Mouse (Mus musculus): ENCODE data around the gene Olfr49. TPM values are rescaled to one million over a fixed set of nuclear protein-coding genes. Genes with fewer than 3 reads are reported as not detected.

Olfr49 gene
- polyA plus RNA-seq (2015; fragmentation: Nextera tagmentation; extraction: Ambion mirVana) = 0.14 TPM in 1 of 2 replicates, not detected in the other

GRCm38 (mm10) chr14:54284839-54285238, at the start of gene Olfr49:
Gene Olfr49 (minus strand): TSS chr14:54284939.
- Histone ChIP-seq H3K9me3 (ENCODE audit: control insufficient read depth) (no peaks in the 10 kb centered on the region), H3K27ac (ENCODE audit: low read depth, low read length) (no peak within 1 kb of the TSS), H3K4me2 (replicated peaks; ENCODE audit: low read depth) (no peak within 1 kb of the TSS), H3K4me3 (ENCODE audit: low read depth, low read length) (no peak within 1 kb of the TSS), H3K4me1 (replicated peaks; ENCODE audit: control insufficient read depth, insufficient read depth, low read length) (no peaks in the 10 kb centered on the region), H3K27me3 (replicated peaks; ENCODE audit: control insufficient read depth, insufficient read depth, low read length) (no peaks in the 10 kb centered on the region), H3K36me3 (ENCODE audit: control insufficient read depth, insufficient read depth) (no peaks in the 10 kb centered on the region), H3K9ac (ENCODE audit: low read depth, low read length) (no peak within 1 kb of the TSS)
- ATAC-seq = no peak
- TF ChIP-seq CTCF (IDR thresholded peaks at IDR 0.05; ENCODE audit: low read depth) = no peak
- 79% methylated on average over 1 of the region's 1 CpGs for WGBS

- 0 out of 2 replicates have a peak, but pooled peaks have one; percentile 56 for ATAC-seq
- H3K27me3 ChIP-seq (replicated peaks; ENCODE audit: control insufficient read depth, insufficient read depth, low read length) = no peaks in the 10 kb centered on the region
- H3K27ac ChIP-seq (ENCODE audit: low read depth, low read length) = no peak overlapping the region
- H3K4me1 ChIP-seq (replicated peaks; ENCODE audit: control insufficient read depth, insufficient read depth, low read length) = no peaks in the 10 kb centered on the region; the same call in 1 of the 2 replicates
- H3K36me3 ChIP-seq (ENCODE audit: control insufficient read depth, insufficient read depth) = no peaks in the 10 kb centered on the region
- TF ChIP-seq CTCF (IDR thresholded peaks at IDR 0.05; ENCODE audit: low read depth) = no peak
- no peaks in the 10 kb centered on the region for H3K9me3 ChIP-seq (ENCODE audit: control insufficient read depth)
- H3K9ac ChIP-seq (ENCODE audit: low read depth, low read length) = no peak overlapping the region
- H3K4me2 ChIP-seq (replicated peaks; ENCODE audit: low read depth) = no peak overlapping the region
- H3K4me3 ChIP-seq (ENCODE audit: low read depth, low read length) = no peak overlapping the region
- 54% methylated on average over 8 of the region's 8 CpGs for WGBS
Measured at GRCm38 (mm10) chr14:54333452-54334189, 48.9 kb upstream of the Olfr49 start.

DNA sequence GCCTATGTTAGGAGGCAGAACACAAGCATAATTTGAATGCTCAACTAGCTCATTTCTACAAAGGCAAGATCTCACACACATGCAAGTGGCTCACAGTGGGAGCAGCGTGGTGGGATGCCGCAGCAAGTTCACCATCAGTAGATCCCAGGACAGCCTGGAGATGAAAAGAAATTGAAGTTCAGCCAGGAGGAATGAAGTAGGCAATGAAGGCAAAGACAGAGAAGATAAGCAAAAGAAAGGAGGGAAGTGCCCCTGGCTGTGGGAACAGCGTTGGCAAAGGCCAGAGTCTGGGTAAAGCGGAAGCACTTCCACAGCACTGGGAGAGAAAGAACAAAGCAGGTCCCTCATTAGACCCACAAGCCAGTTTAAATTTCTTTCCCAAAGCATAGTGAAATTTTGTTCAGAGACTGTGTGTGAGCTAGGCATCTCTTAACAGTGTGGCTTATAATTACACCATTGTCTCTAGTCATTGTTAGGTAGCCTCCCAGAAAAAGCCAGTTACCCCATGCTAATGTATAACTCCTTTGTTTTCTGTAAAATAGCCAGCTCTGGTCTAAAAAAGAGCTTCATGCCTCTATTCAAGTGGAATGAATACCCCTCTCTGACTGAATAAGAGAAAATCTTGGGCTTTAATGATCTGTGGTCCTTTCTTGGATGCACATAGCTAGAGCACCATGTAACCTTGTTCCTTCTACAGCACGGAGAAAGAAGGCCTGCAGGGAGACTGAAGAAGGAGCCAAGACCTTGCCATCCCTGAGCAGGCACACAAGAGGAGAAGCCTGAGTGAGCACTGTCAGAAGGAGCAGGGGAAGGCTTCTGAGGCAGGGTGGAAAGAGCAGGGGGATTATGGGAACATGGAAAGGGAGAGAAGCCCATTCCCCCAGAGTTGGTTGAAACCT, 47.7 kb upstream of the Olfr49 start:
- no peaks in the 10 kb centered on the region for H3K9me3 ChIP-seq (ENCODE audit: control insufficient read depth)
- no peak for TF ChIP-seq CTCF (IDR thresholded peaks at IDR 0.05; ENCODE audit: low read depth)
- no peak overlapping the region for H3K9ac ChIP-seq (ENCODE audit: low read depth, low read length)
- H3K27ac ChIP-seq (ENCODE audit: low read depth, low read length) = no peak overlapping the region
- no peak overlapping the region for H3K4me3 ChIP-seq (ENCODE audit: low read depth, low read length)
- ATAC-seq = no peak
- H3K4me2 ChIP-seq (replicated peaks; ENCODE audit: low read depth) = no peak overlapping the region
- H3K27me3 ChIP-seq (replicated peaks; ENCODE audit: control insufficient read depth, insufficient read depth, low read length) = no peaks in the 10 kb centered on the region
- no peaks in the 10 kb centered on the region for H3K36me3 ChIP-seq (ENCODE audit: control insufficient read depth, insufficient read depth)
- 83% methylated on average over 5 of the region's 5 CpGs for WGBS
- no peaks in the 10 kb centered on the region; the same call in 1 of the 2 replicates for H3K4me1 ChIP-seq (replicated peaks; ENCODE audit: control insufficient read depth, insufficient read depth, low read length)

- Histone ChIP-seq H3K9me3 (ENCODE audit: control insufficient read depth) (no peaks in the 10 kb centered on the region), H3K4me1 (replicated peaks; ENCODE audit: control insufficient read depth, insufficient read depth, low read length) (no peaks in the 10 kb centered on the region; the same call in 1 of the 2 replicates), H3K4me3 (ENCODE audit: low read depth, low read length) (no peak overlapping the region), H3K27me3 (replicated peaks; ENCODE audit: control insufficient read depth, insufficient read depth, low read length) (no peaks in the 10 kb centered on the region), H3K4me2 (replicated peaks; ENCODE audit: low read depth) (no peak overlapping the region), H3K36me3 (ENCODE audit: control insufficient read depth, insufficient read depth) (no peaks in the 10 kb centered on the region), H3K9ac (ENCODE audit: low read depth, low read length) (no peak overlapping the region), H3K27ac (ENCODE audit: low read depth, low read length) (no peak overlapping the region)
- peak; percentile 62 for ATAC-seq
- WGBS = 60% methylated on average over 1 of the region's 1 CpGs
- no peak for TF ChIP-seq CTCF (IDR thresholded peaks at IDR 0.05; ENCODE audit: low read depth)
Measured at GRCm38 (mm10) chr14:54331178-54331577, 46.4 kb upstream of the Olfr49 start.

DNA sequence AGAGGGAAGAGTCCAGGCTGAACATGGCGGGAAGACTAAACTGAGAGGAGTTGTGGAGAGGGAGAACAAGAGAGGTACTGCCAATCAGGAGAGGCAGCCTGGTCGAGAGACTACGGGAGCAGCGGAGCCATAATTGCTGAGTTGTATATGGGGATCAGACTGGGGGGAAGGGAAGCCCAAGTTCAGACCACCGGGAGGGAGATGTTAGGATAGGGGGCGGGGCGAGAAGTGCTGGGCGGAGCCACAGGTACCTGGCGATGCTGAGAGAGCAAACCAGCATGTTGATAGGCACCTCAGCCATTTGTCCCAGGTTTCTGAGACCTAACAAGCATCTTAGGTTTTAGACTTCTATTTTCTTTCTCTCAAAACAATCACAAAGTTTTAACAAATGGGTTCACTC, 44.5 kb upstream of the Olfr49 start:
- no peaks in the 10 kb centered on the region for H3K36me3 ChIP-seq (ENCODE audit: control insufficient read depth, insufficient read depth)
- H3K27ac ChIP-seq (ENCODE audit: low read depth, low read length) = no peak overlapping the region
- no peaks in the 10 kb centered on the region for H3K9me3 ChIP-seq (ENCODE audit: control insufficient read depth)
- H3K4me3 ChIP-seq (ENCODE audit: low read depth, low read length) = no peak overlapping the region
- no peaks in the 10 kb centered on the region for H3K27me3 ChIP-seq (replicated peaks; ENCODE audit: control insufficient read depth, insufficient read depth, low read length)
- WGBS = 52% methylated on average over 9 of the region's 9 CpGs
- H3K9ac ChIP-seq (ENCODE audit: low read depth, low read length) = no peak overlapping the region
- H3K4me2 ChIP-seq (replicated peaks; ENCODE audit: low read depth) = no peak overlapping the region
- TF ChIP-seq CTCF (IDR thresholded peaks at IDR 0.05; ENCODE audit: low read depth) = no peak
- ATAC-seq = no peak
- H3K4me1 ChIP-seq (replicated peaks; ENCODE audit: control insufficient read depth, insufficient read depth, low read length) = no peaks in the 10 kb centered on the region; the same call in 1 of the 2 replicates

DNA sequence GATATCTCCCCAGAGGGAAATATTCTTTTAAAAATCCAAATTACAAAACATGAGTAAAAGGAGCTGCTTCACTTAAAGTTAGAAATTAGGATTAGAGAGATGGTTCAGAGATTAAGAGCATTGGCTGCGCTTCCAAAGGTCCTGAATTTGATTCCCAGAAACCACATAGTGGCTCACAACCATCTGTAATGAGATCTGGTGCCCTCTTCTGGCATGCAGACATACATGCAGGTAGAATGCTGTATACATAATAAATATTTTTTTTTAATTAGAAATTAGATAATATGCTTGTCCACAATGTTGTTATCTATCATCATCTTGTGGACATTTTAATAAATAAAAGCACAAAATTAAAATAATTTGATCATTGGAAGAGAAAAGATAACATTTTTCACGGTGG, 43.8 kb upstream of the Olfr49 start:
- Histone ChIP-seq H3K4me3 (ENCODE audit: low read depth, low read length) (no peak overlapping the region), H3K36me3 (ENCODE audit: control insufficient read depth, insufficient read depth) (no peaks in the 10 kb centered on the region), H3K27me3 (replicated peaks; ENCODE audit: control insufficient read depth, insufficient read depth, low read length) (no peaks in the 10 kb centered on the region), H3K27ac (ENCODE audit: low read depth, low read length) (no peak overlapping the region), H3K4me1 (replicated peaks; ENCODE audit: control insufficient read depth, insufficient read depth, low read length) (no peaks in the 10 kb centered on the region; the same call in 1 of the 2 replicates), H3K9me3 (ENCODE audit: control insufficient read depth) (no peaks in the 10 kb centered on the region), H3K9ac (ENCODE audit: low read depth, low read length) (no peak overlapping the region), H3K4me2 (replicated peaks; ENCODE audit: low read depth) (no peak overlapping the region)
- WGBS = 86% methylated on average over 2 of the region's 2 CpGs
- peak; percentile 58 for TF ChIP-seq CTCF (IDR thresholded peaks at IDR 0.05; ENCODE audit: low read depth)
- ATAC-seq = no peak

Measured in intestine, postnatal 0 days (tissue).